Comparison of ENCODE assay signal across 11 mouse cellular contexts in the genomic region with DNA sequence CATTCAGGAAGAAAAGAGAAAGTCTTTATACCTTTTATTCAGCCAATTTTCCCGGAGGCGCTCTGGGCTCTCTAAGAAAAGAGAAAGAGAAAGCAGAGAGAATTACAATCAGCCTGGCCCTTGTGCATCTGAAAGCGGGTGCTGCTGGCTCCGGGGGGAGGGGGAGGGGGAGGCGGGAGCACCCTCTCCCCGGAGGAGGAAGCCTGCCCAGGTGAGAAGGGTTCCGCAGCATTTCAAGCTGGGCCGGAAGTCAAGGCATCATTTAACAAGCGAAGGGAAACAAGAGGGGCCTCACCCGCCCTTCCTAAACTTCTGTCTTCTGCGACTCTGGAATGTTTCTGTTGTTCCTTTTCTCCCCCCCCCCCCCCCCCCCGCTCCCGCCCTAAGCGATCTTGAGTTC.
A peak's percentile ranks its signal among the peaks of the same experiment; 100 is the strongest.
DNase-seq lines count a peak whose midpoint lies in the region; ATAC-seq and TF ChIP-seq lines count a peak whose summit lies in the region.
"Had no signal": no experiment of that assay in that cellular context is flagged by ENCODE, and none has a peak within 500 bp of the region (broad histone marks: within the 10 kb centered on the region; RNA-seq: fewer than 3 reads in every experiment).

No protein-coding gene starts in this region.

- no peak for TF ChIP-seq CTCF in hindbrain, postnatal 0 days (IDR thresholded peaks at IDR 0.05; ENCODE audit: low read depth)

- peak; percentile 38 for DNase-seq in retina, postnatal 1 day
- DNase-seq in retina, embryonic 14.5 days (ENCODE audit: low spot score), result no peak
- no peak for DNase-seq in hindbrain, postnatal 0 days (ENCODE audit: low spot score)
- DNase-seq in cerebellum, postnatal 4 days (ENCODE audit: low spot score in 2 of 2), result no peak
- no peak for DNase-seq in frontal cortex, postnatal 10 days (ENCODE audit: low spot score in 2 of 2)
- no peak for DNase-seq in layer of hippocampus, postnatal 25 days (ENCODE audit: extremely low spot score in 1 of 2, low spot score in 1 of 2)
- DNase-seq: adrenal gland, postnatal 14 days; cerebellum, adult 2 months; lung, adult 2 months had no signal

- H3K27me3 ChIP-seq in embryonic facial prominence, embryonic 12.5 days, result peaks cover 19% of the 10 kb centered on the region
- no peaks in the 10 kb centered on the region for H3K27me3 ChIP-seq in hindbrain, postnatal 0 days (ENCODE audit: insufficient read depth, low read length)
- H3K27me3 ChIP-seq in stomach, embryonic 15.5 days (replicated peaks), result peaks cover 19% of the 10 kb centered on the region; the same call in 1 of the 2 replicates

- H3K9ac ChIP-seq in embryonic facial prominence, embryonic 12.5 days, result no peak overlapping the region
- H3K9ac ChIP-seq in hindbrain, postnatal 0 days (replicated peaks; ENCODE audit: low read length), result no peak overlapping the region
- no peak overlapping the region for H3K9ac ChIP-seq in stomach, embryonic 15.5 days

- no peaks in the 10 kb centered on the region for H3K9me3 ChIP-seq in embryonic facial prominence, embryonic 12.5 days
- no peaks in the 10 kb centered on the region for H3K9me3 ChIP-seq in hindbrain, postnatal 0 days (ENCODE audit: low read length)
- no peaks in the 10 kb centered on the region for H3K9me3 ChIP-seq in stomach, embryonic 15.5 days

- 0 out of 2 replicates have a peak, but pooled peaks cover 4% of the 10 kb centered on the region for H3K4me1 ChIP-seq in embryonic facial prominence, embryonic 12.5 days
- peaks cover 12% of the 10 kb centered on the region for H3K4me1 ChIP-seq in hindbrain, postnatal 0 days (ENCODE audit: insufficient read depth, low read length)
- no peaks in the 10 kb centered on the region for H3K4me1 ChIP-seq in stomach, embryonic 15.5 days

- H3K36me3 ChIP-seq in embryonic facial prominence, embryonic 12.5 days, result no peaks in the 10 kb centered on the region
- H3K36me3 ChIP-seq in hindbrain, postnatal 0 days (ENCODE audit: insufficient read depth, low read length), result no peaks in the 10 kb centered on the region
- H3K36me3 ChIP-seq in stomach, embryonic 15.5 days, result no peaks in the 10 kb centered on the region

- H3K4me2 ChIP-seq in embryonic facial prominence, embryonic 12.5 days (replicated peaks), result peak overlapping the region; percentile 4; the same call in 1 of the 2 replicates
- H3K4me2 ChIP-seq in hindbrain, postnatal 0 days (ENCODE audit: low read depth, low read length), result peak overlapping the region; percentile 35
- peak overlapping the region; percentile 21; the same call in 1 of the 2 replicates for H3K4me2 ChIP-seq in stomach, embryonic 15.5 days

- 2% methylated on average over 12 of the region's 14 CpGs for WGBS in embryonic facial prominence, embryonic 12.5 days
- 3% methylated on average over 13 of the region's 14 CpGs for WGBS in hindbrain, postnatal 0 days
- 2% methylated on average over 13 of the region's 14 CpGs for WGBS in stomach, embryonic 15.5 days

- H3K4me3 ChIP-seq in embryonic facial prominence, embryonic 12.5 days, result no peak overlapping the region
- no peak overlapping the region for H3K4me3 ChIP-seq in hindbrain, postnatal 0 days (ENCODE audit: low read length)
- no peak overlapping the region for H3K4me3 ChIP-seq in stomach, embryonic 15.5 days (replicated peaks)

- no peak overlapping the region for H3K27ac ChIP-seq in embryonic facial prominence, embryonic 12.5 days
- no peak overlapping the region for H3K27ac ChIP-seq in hindbrain, postnatal 0 days
- no peak overlapping the region for H3K27ac ChIP-seq in stomach, embryonic 15.5 days

- no peak for ATAC-seq in embryonic facial prominence, embryonic 12.5 days (ENCODE audit: insufficient number of reproducible peaks, insufficient read depth, low FRiP score, low TSS enrichment)
- no peak for ATAC-seq in hindbrain, postnatal 0 days
- ATAC-seq in stomach, embryonic 15.5 days (ENCODE audit: insufficient read depth, low FRiP score, low read depth), result no peak
